Mouse (Mus musculus) cerebral cortex, adult 2 months (tissue): Measurements from ENCODE around the gene LTO1.

Source experiments
- WGBS: fragments of 180-500 bp; shearing (Covaris S2); methylation state at CpG from one replicate; pipeline ENCODE4 v1.1.7; 2018; 5-methylcytosine and 5-hydroxymethylcytosine counted together

The LTO1 gene

GRCm38 (mm10) chr7:144914948-144915750, at the start of gene LTO1:
LTO1 (plus strand) TSS chr7:144915100.
- WGBS, result under 1% methylated on average over 55 of the region's 55 CpGs

GRCm38 (mm10) chr7:144867161-144867560, 47.7 kb upstream of the LTO1 start:
- 77% methylated on average over 4 of the region's 4 CpGs for WGBS

- 87% methylated on average over 8 of the region's 8 CpGs for WGBS
Measured at GRCm38 (mm10) chr7:144867602-144868001, 47.3 kb upstream of the LTO1 start.

GRCm38 (mm10) chr7:144872420-144872819, 42.5 kb upstream of the LTO1 start:
- 90% methylated on average over 4 of the region's 4 CpGs for WGBS

- 86% methylated on average over 4 of the region's 4 CpGs for WGBS
Measured at GRCm38 (mm10) chr7:144873160-144873559, 41.7 kb upstream of the LTO1 start.

- WGBS, result 84% methylated on average over 4 of the region's 4 CpGs
Measured at GRCm38 (mm10) chr7:144874226-144874625, 40.7 kb upstream of the LTO1 start.

- 100% methylated on average over 1 of the region's 1 CpGs for WGBS
Measured at GRCm38 (mm10) chr7:144878401-144878800, 36.5 kb upstream of the LTO1 start.

- WGBS, result 70% methylated on average over 2 of the region's 2 CpGs
Measured at GRCm38 (mm10) chr7:144883106-144883505, 31.8 kb upstream of the LTO1 start.

- 84% methylated on average over 2 of the region's 2 CpGs for WGBS
Measured at GRCm38 (mm10) chr7:144887672-144888071, 27.2 kb upstream of the LTO1 start.

- WGBS, result 32% methylated on average over 18 of the region's 18 CpGs
Measured at GRCm38 (mm10) chr7:144888564-144889299, 26.2 kb upstream of the LTO1 start.

- 82% methylated on average over 1 of the region's 1 CpGs for WGBS
Measured at GRCm38 (mm10) chr7:144890661-144891060, 24.2 kb upstream of the LTO1 start.

- 78% methylated on average over 2 of the region's 2 CpGs for WGBS
Measured at GRCm38 (mm10) chr7:144891863-144892262, 23.0 kb upstream of the LTO1 start.

- 62% methylated on average over 6 of the region's 6 CpGs for WGBS
Measured at GRCm38 (mm10) chr7:144892322-144892721, 22.6 kb upstream of the LTO1 start.

- WGBS, result 14% methylated on average over 5 of the region's 5 CpGs
Measured at GRCm38 (mm10) chr7:144894191-144894590, 20.7 kb upstream of the LTO1 start.

- WGBS, result 3% methylated on average over 4 of the region's 4 CpGs
Measured at GRCm38 (mm10) chr7:144894706-144895105, 20.2 kb upstream of the LTO1 start.

- WGBS, result under 1% methylated on average over 37 of the region's 37 CpGs
Measured at GRCm38 (mm10) chr7:144895305-144896111, 19.4 kb upstream of the LTO1 start.

- WGBS, result 2% methylated on average over 65 of the region's 65 CpGs
Measured at GRCm38 (mm10) chr7:144896294-144897218, 18.3 kb upstream of the LTO1 start, which contains the start of gene Fgf15. Fgf15 (plus strand) TSS chr7:144896531.

GRCm38 (mm10) chr7:144898506-144898905, 16.4 kb upstream of the LTO1 start:
- WGBS, result 68% methylated on average over 6 of the region's 6 CpGs

- 95% methylated on average over 3 of the region's 3 CpGs for WGBS
Measured at GRCm38 (mm10) chr7:144905514-144905913, 9.4 kb upstream of the LTO1 start.

- 10% methylated on average over 28 of the region's 28 CpGs for WGBS
Measured at GRCm38 (mm10) chr7:144906708-144907397, 8.0 kb upstream of the LTO1 start.
